Mouse (Mus musculus) ES-E14 (cell line): ENCODE data around the gene Nceh1.

Source experiments
- CHD2 ChIP-seq: IDR thresholded peaks from 2 replicates; pipeline ENCODE4 v1.6.1; 2014; ENCODE audit warnings: mild to moderate bottlenecking, low read depth, low read length, inconsistent platforms
- HCFC1 ChIP-seq: IDR thresholded peaks from 2 replicates; pipeline ENCODE4 v1.6.1; 2012; ENCODE audit warnings: low read length, inconsistent platforms, borderline replicate concordance; ENCODE audit not compliant: insufficient read depth
- MAFK ChIP-seq: IDR thresholded peaks from 2 replicates; pipeline ENCODE4 v1.6.1; 2014; ENCODE audit warnings: mild to moderate bottlenecking, low read depth, low read length, inconsistent platforms; ENCODE audit not compliant: insufficient read depth
- ZC3H11A ChIP-seq: IDR thresholded peaks from 2 replicates; pipeline ENCODE4 v1.6.1; 2012; ENCODE audit warnings: low read depth, mild to moderate bottlenecking, inconsistent platforms, low read length, borderline replicate concordance
- ZNF384 ChIP-seq: IDR thresholded peaks from 2 replicates; pipeline ENCODE4 v1.6.1; 2012; ENCODE audit warnings: low read depth, low read length, inconsistent platforms

- TF ChIP-seq ZNF384 (no peak), MAFK (no peak), ZC3H11A (no peak), CHD2 (no peak), HCFC1 (no peak)
Measured at GRCm38 (mm10) chr3:27162410-27162804, 20.4 kb upstream of the Nceh1 start.
